Mouse (Mus musculus): Measurements from ENCODE around the gene Npy. TPM values are rescaled to one million over a fixed set of nuclear protein-coding genes. Genes with fewer than 3 reads are reported as not detected.

Gene Npy
- polyA plus RNA-seq (2011; ENCODE audit: insufficient read depth, insufficient read length, low read depth, missing spikeins) = not detected in 2 replicates

DNA sequence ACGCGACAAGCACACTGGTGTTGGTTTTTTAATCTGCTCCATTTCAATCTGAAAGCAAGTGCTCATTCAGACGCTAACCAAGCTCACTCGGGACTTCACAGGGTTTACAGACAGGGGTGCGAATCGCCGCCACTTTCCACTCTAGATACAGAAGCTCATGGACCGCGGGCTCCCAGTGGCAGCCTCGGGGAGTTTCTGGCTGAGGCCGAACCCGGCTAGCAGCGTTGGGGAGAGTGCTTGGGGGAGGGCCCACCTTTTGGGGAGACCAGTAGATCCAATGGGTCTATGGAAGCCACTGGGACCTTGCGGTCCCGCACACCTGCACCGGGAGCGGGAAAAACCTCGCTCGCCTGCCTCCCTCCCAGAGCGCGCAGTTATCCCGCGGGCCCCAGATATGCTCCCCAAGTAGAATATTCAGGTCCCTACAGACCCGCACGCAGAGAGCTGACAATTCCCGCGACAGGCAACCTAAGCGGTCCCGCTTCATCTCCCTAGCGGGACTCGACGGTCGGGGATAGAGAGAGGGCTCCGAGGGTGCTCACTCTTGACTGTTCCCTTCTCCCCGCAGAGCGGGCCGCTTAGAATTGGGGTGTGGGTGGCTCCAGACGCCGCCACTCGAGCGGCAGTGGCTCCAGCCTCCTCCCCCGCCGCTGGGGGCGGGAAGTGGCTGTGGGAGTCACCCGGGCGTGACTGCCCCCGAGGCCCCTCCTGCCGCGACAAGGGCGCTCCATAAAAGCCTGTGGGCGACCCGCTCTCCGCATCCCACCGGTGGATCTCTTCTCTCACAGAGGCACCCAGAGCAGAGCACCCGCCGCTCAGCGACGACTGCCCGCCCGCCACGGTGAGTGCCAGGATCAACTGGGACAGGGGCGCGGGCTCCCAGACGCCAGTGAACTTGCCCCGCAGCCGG lies at the start of gene Npy:
TSS of gene Npy (plus strand) at position 750 of the 910 bp plus-strand sequence.
- peak within 1 kb of the TSS; percentile 35 for H3K9ac ChIP-seq (ENCODE audit: low read depth, poor library complexity, severe bottlenecking)
- peak within 1 kb of the TSS; percentile 75 for H3K4me3 ChIP-seq (ENCODE audit: low read depth, low read length)
- H3K27me3 ChIP-seq (ENCODE audit: control insufficient read depth, insufficient read depth, low read length, poor library complexity, severe bottlenecking) = peaks cover 15% of the 10 kb centered on the region
- no peaks in the 10 kb centered on the region for H3K4me1 ChIP-seq (ENCODE audit: control insufficient read depth, insufficient read depth, low read length)
- no peaks in the 10 kb centered on the region for H3K36me3 ChIP-seq (ENCODE audit: control insufficient read depth, insufficient read depth, low read length, poor library complexity, severe bottlenecking)
- TF ChIP-seq POLR2A (IDR thresholded peaks at IDR 0.05; ENCODE audit: insufficient read depth, low read length) (no peak), EP300 (IDR thresholded peaks at IDR 0.05; ENCODE audit: insufficient read depth, low read depth, low read length) (no peak), CTCF (IDR thresholded peaks at IDR 0.05; ENCODE audit: low read depth, low read length) (no peak)
- H3K27ac ChIP-seq (ENCODE audit: insufficient read depth, low read length) = no peak within 1 kb of the TSS
- no peaks in the 10 kb centered on the region for H3K9me3 ChIP-seq (replicated peaks; ENCODE audit: control insufficient read depth, insufficient read depth, low read length, poor library complexity, severe bottlenecking)

DNA sequence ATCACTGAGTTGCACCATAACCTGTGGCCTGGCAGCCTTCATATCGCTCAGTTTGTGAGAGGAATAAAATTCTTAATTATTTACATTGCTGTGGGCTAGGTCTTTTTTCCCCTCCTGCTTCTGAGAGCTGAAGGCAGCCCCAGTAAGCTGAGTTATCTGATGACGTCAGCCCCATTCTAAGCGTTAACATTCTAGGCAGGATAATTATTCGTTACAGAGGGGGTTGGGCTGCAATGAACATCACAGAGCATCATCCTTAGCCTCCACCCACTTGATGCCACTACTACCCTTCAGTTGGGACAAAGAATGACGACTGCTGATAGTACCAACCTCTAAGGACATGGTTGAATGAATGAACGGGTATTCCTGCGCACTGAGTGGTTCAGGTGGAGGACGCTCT lies 47.5 kb upstream of the Npy start:
- Histone ChIP-seq H3K27ac (ENCODE audit: insufficient read depth, low read length) (no peak overlapping the region), H3K36me3 (ENCODE audit: control insufficient read depth, insufficient read depth, low read length, poor library complexity, severe bottlenecking) (no peaks in the 10 kb centered on the region), H3K4me3 (ENCODE audit: low read depth, low read length) (no peak overlapping the region), H3K9ac (ENCODE audit: low read depth, poor library complexity, severe bottlenecking) (no peak overlapping the region), H3K4me1 (ENCODE audit: control insufficient read depth, insufficient read depth, low read length) (no peaks in the 10 kb centered on the region), H3K27me3 (ENCODE audit: control insufficient read depth, insufficient read depth, low read length, poor library complexity, severe bottlenecking) (no peaks in the 10 kb centered on the region), H3K9me3 (replicated peaks; ENCODE audit: control insufficient read depth, insufficient read depth, low read length, poor library complexity, severe bottlenecking) (no peaks in the 10 kb centered on the region)
- TF ChIP-seq POLR2A (IDR thresholded peaks at IDR 0.05; ENCODE audit: insufficient read depth, low read length) (no peak), EP300 (IDR thresholded peaks at IDR 0.05; ENCODE audit: insufficient read depth, low read depth, low read length) (no peak), CTCF (IDR thresholded peaks at IDR 0.05; ENCODE audit: low read depth, low read length) (no peak)

DNA sequence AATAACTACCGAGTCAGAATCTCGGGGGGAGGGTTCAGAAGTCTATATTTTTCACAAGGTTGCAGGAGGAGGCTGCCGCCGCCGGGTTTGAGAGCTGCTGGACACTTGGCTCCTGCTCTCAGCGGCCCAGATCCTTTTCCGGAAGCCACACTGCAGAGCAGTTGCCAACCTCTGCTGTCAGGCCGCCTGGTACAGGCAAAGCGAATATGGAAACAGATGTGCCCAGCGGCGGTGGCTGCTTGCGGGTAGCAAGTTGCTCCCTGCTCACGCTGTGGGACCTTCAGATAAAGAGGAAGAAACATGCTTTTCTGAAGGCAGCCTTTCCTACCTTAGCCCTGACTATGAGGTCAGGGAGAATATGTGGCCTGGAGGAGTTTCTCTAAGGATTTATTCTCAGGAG lies 44.4 kb upstream of the Npy start:
- Histone ChIP-seq H3K27me3 (ENCODE audit: control insufficient read depth, insufficient read depth, low read length, poor library complexity, severe bottlenecking) (no peaks in the 10 kb centered on the region), H3K36me3 (ENCODE audit: control insufficient read depth, insufficient read depth, low read length, poor library complexity, severe bottlenecking) (no peaks in the 10 kb centered on the region), H3K4me1 (ENCODE audit: control insufficient read depth, insufficient read depth, low read length) (no peaks in the 10 kb centered on the region), H3K9ac (ENCODE audit: low read depth, poor library complexity, severe bottlenecking) (no peak overlapping the region), H3K27ac (ENCODE audit: insufficient read depth, low read length) (no peak overlapping the region), H3K4me3 (ENCODE audit: low read depth, low read length) (no peak overlapping the region), H3K9me3 (replicated peaks; ENCODE audit: control insufficient read depth, insufficient read depth, low read length, poor library complexity, severe bottlenecking) (no peaks in the 10 kb centered on the region)
- TF ChIP-seq CTCF (IDR thresholded peaks at IDR 0.05; ENCODE audit: low read depth, low read length) (no peak), POLR2A (IDR thresholded peaks at IDR 0.05; ENCODE audit: insufficient read depth, low read length) (no peak), EP300 (IDR thresholded peaks at IDR 0.05; ENCODE audit: insufficient read depth, low read depth, low read length) (no peak)

DNA sequence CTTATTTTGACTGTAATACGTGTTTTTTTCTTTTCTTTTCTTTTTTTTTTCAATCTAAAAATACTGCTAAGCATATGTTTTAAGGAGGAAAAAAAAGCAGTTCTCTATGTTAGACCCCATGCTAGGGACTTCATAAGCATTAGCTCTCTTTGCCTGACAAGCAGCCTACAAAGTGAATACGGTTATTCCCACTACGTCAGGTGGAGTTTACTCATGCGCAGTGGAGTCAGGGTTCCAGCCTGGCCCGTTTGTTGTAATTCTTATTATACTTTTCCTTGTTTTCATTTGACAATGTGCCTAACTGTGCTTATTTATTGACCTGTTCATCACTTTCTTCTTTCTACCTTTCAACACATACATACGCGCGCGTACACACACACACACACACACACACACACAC lies 43.8 kb upstream of the Npy start:
- TF ChIP-seq CTCF (IDR thresholded peaks at IDR 0.05; ENCODE audit: low read depth, low read length) (no peak), POLR2A (IDR thresholded peaks at IDR 0.05; ENCODE audit: insufficient read depth, low read length) (no peak), EP300 (IDR thresholded peaks at IDR 0.05; ENCODE audit: insufficient read depth, low read depth, low read length) (no peak)
- no peaks in the 10 kb centered on the region for H3K36me3 ChIP-seq (ENCODE audit: control insufficient read depth, insufficient read depth, low read length, poor library complexity, severe bottlenecking)
- no peak overlapping the region for H3K27ac ChIP-seq (ENCODE audit: insufficient read depth, low read length)
- no peak overlapping the region for H3K4me3 ChIP-seq (ENCODE audit: low read depth, low read length)
- H3K4me1 ChIP-seq (ENCODE audit: control insufficient read depth, insufficient read depth, low read length) = no peaks in the 10 kb centered on the region
- H3K9ac ChIP-seq (ENCODE audit: low read depth, poor library complexity, severe bottlenecking) = no peak overlapping the region
- no peaks in the 10 kb centered on the region for H3K9me3 ChIP-seq (replicated peaks; ENCODE audit: control insufficient read depth, insufficient read depth, low read length, poor library complexity, severe bottlenecking)
- H3K27me3 ChIP-seq (ENCODE audit: control insufficient read depth, insufficient read depth, low read length, poor library complexity, severe bottlenecking) = no peaks in the 10 kb centered on the region

DNA sequence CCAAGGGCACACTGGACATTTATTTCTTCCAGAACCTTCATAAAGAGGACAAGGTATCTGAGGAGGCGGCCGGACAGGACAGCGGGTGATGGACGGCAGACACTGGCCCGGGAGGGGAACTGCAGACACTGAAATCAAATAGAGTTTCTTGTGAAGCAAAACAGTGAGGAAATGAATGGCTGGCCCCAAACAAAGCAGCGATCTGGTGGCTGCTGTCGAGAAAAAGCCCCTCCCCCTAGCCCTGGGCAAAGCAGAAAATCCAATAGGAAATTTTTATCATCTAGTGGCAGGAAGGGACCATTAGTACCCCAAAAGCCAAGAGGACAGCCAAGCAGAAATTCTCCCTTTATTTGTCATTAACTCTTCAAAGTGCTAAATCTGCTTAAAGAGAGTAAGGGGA lies 42.9 kb upstream of the Npy start:
- no peak overlapping the region for H3K9ac ChIP-seq (ENCODE audit: low read depth, poor library complexity, severe bottlenecking)
- no peaks in the 10 kb centered on the region for H3K27me3 ChIP-seq (ENCODE audit: control insufficient read depth, insufficient read depth, low read length, poor library complexity, severe bottlenecking)
- H3K4me1 ChIP-seq (ENCODE audit: control insufficient read depth, insufficient read depth, low read length) = no peaks in the 10 kb centered on the region
- no peak overlapping the region for H3K4me3 ChIP-seq (ENCODE audit: low read depth, low read length)
- no peaks in the 10 kb centered on the region for H3K36me3 ChIP-seq (ENCODE audit: control insufficient read depth, insufficient read depth, low read length, poor library complexity, severe bottlenecking)
- H3K27ac ChIP-seq (ENCODE audit: insufficient read depth, low read length) = no peak overlapping the region
- TF ChIP-seq EP300 (IDR thresholded peaks at IDR 0.05; ENCODE audit: insufficient read depth, low read depth, low read length) (no peak), POLR2A (IDR thresholded peaks at IDR 0.05; ENCODE audit: insufficient read depth, low read length) (no peak), CTCF (IDR thresholded peaks at IDR 0.05; ENCODE audit: low read depth, low read length) (no peak)
- H3K9me3 ChIP-seq (replicated peaks; ENCODE audit: control insufficient read depth, insufficient read depth, low read length, poor library complexity, severe bottlenecking) = no peaks in the 10 kb centered on the region

DNA sequence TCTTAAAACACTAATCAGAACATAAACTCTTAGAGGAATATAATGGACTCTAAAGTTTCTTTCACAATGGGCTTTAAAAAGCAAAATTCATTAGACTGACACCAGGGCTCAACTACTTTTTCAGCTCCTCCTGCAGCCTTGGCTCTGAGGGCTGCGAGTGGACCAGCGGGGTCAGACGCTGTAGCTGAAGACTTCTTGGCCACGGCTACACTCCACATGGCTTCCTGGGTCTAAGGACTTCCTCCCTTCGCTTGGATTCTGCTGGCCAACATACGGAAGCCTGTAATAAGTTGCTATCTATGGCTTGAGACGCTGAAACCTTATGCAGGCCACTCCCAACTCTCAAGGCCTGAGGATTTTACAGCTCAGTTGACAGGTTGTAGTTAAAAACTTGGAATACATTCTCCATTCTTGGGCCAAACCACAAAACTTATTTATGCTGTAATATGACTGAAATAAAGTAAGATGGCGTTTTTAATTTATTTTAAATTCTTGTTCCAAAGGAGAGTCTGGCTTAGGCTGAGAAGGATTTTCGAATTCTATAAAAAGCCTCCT lies 41.6 kb upstream of the Npy start:
- Histone ChIP-seq H3K4me1 (ENCODE audit: control insufficient read depth, insufficient read depth, low read length) (no peaks in the 10 kb centered on the region), H3K9me3 (replicated peaks; ENCODE audit: control insufficient read depth, insufficient read depth, low read length, poor library complexity, severe bottlenecking) (no peaks in the 10 kb centered on the region), H3K27me3 (ENCODE audit: control insufficient read depth, insufficient read depth, low read length, poor library complexity, severe bottlenecking) (no peaks in the 10 kb centered on the region), H3K9ac (ENCODE audit: low read depth, poor library complexity, severe bottlenecking) (no peak overlapping the region), H3K27ac (ENCODE audit: insufficient read depth, low read length) (no peak overlapping the region), H3K4me3 (ENCODE audit: low read depth, low read length) (no peak overlapping the region), H3K36me3 (ENCODE audit: control insufficient read depth, insufficient read depth, low read length, poor library complexity, severe bottlenecking) (no peaks in the 10 kb centered on the region)
- no peak for TF ChIP-seq POLR2A (IDR thresholded peaks at IDR 0.05; ENCODE audit: insufficient read depth, low read length)
- no peak for TF ChIP-seq CTCF (IDR thresholded peaks at IDR 0.05; ENCODE audit: low read depth, low read length)
- no peak for TF ChIP-seq EP300 (IDR thresholded peaks at IDR 0.05; ENCODE audit: insufficient read depth, low read depth, low read length)

Data from ES-Bruce4 (cell line).